Mouse (Mus musculus) megakaryocyte, embryonic 14.5 days (primary cell): Measurements from ENCODE around the gene Gm4756.

Experiments
- FLI1 ChIP-seq: IDR thresholded peaks from 2 replicates; pipeline ENCODE4 v1.6.1; 2012; ENCODE audit warnings: low read length, inconsistent platforms, mixed read lengths
- GATA1 ChIP-seq: IDR thresholded peaks from 3 replicates; pipeline ENCODE4 v1.6.1; 2012; ENCODE audit warnings: mixed read lengths, low read length, inconsistent platforms, borderline replicate concordance

GRCm38 (mm10) chr12:72664020-72664734, 14.7 kb upstream of the Gm4756 start:
- no peak for TF ChIP-seq GATA1
- no peak for TF ChIP-seq FLI1
